Mouse (Mus musculus): Measurements from ENCODE around the gene Csnk2a1.

GRCm38 (mm10) chr2:152189213-152189612, 37.4 kb upstream of the Csnk2a1 start:
- TF ChIP-seq CTCF (IDR thresholded peaks at IDR 0.05; ENCODE audit: control insufficient read depth, insufficient read depth, low read length) (no peak), POLR2A (IDR thresholded peaks at IDR 0.05; ENCODE audit: borderline replicate concordance, control insufficient read depth, low read depth, low read length) (no peak)
